Mouse (Mus musculus) ES-E14 (cell line): ENCODE results near the gene Abca2.

Experiments
- CHD2 ChIP-seq: IDR thresholded peaks from 2 replicates; pipeline ENCODE4 v1.6.1; 2014; ENCODE audit warnings: mild to moderate bottlenecking, low read depth, low read length, inconsistent platforms
- ZC3H11A ChIP-seq: IDR thresholded peaks from 2 replicates; pipeline ENCODE4 v1.6.1; 2012; ENCODE audit warnings: low read depth, mild to moderate bottlenecking, inconsistent platforms, low read length, borderline replicate concordance
- ZNF384 ChIP-seq: IDR thresholded peaks from 2 replicates; pipeline ENCODE4 v1.6.1; 2012; ENCODE audit warnings: low read depth, low read length, inconsistent platforms

GRCm38 (mm10) chr2:25425481-25425880 is 3.0 kb upstream of the Abca2 start:
- no peak for TF ChIP-seq ZC3H11A
- no peak for TF ChIP-seq CHD2
- no peak for TF ChIP-seq ZNF384
